Mouse (Mus musculus) hindbrain, embryonic 11.5 days (tissue): ENCODE measurements at regions not wholly inside any gene's neighbourhood (a gene's known extent, or its start where the extent isn't known, plus 50 kb on each side); places are given as distances from the start of the nearest gene placed in this dataset.

Experiments used
- ATAC-seq: fragments of 200-750 bp; cut with Nextera tagmentation; 2 replicates; pipeline ENCODE4 v1.8.0; 2017; ENCODE audit warnings: mild to moderate bottlenecking, moderate TSS enrichment, moderate library complexity; ENCODE audit not compliant: low FRiP score
- DNase-seq: peaks from one replicate; pipeline ENCODE4 v3.0.0-alpha.2; 2015; ENCODE audit warnings: low spot score
- H3K27ac ChIP-seq: fragments of 300-500 bp; sonication (generic); 2 replicates; pipeline ENCODE4 v1.5.1; 2014; ENCODE audit warnings: mild to moderate bottlenecking, low read depth, low read length
- H3K27me3 ChIP-seq: fragments of 300-500 bp; sonication (generic); 2 replicates; pipeline ENCODE4 v1.6.1; 2014; ENCODE audit warnings: mild to moderate bottlenecking, low read length, moderate library complexity, mixed read lengths; ENCODE audit not compliant: control insufficient read depth, insufficient read depth
- H3K36me3 ChIP-seq: fragments of 300-500 bp; sonication (generic); 2 replicates; pipeline ENCODE4 v1.6.1; 2014; ENCODE audit warnings: mild to moderate bottlenecking, low read length, moderate library complexity, mixed read lengths; ENCODE audit not compliant: control insufficient read depth, insufficient read depth
- H3K4me1 ChIP-seq: fragments of 300-500 bp; sonication (generic); replicated peaks from 2 replicates; pipeline ENCODE4 v1.6.1; 2014; ENCODE audit warnings: low read length, mixed read lengths; ENCODE audit not compliant: control insufficient read depth, insufficient read depth
- H3K4me2 ChIP-seq: fragments of 300-500 bp; sonication (generic); replicated peaks from 2 replicates; pipeline ENCODE4 v1.6.1; 2014; ENCODE audit warnings: mild to moderate bottlenecking, low read depth, low read length
- H3K4me3 ChIP-seq: fragments of 300-500 bp; sonication (generic); 2 replicates; pipeline ENCODE4 v1.5.1; 2014; ENCODE audit warnings: low read depth, low read length
- H3K9ac ChIP-seq: fragments of 300-500 bp; sonication (generic); 2 replicates; pipeline ENCODE4 v1.6.1; 2014; ENCODE audit warnings: low read depth, low read length
- H3K9me3 ChIP-seq: fragments of 300-500 bp; sonication (generic); 2 replicates; pipeline ENCODE4 v1.6.1; 2016; ENCODE audit warnings: low read length; ENCODE audit not compliant: control insufficient read depth
- WGBS: fragments of 180-500 bp; shearing (Covaris S2); extraction: QIAGEN DNeasy Blood & Tissue Kit; methylation state at CpG from one replicate; pipeline ENCODE4 v1.1.7; 2014; 5-methylcytosine and 5-hydroxymethylcytosine counted together

- no peak overlapping the region for H3K27ac ChIP-seq
- H3K27me3 ChIP-seq = no peaks in the 10 kb centered on the region
- H3K9ac ChIP-seq = no peak overlapping the region
- no peaks in the 10 kb centered on the region for H3K36me3 ChIP-seq
- peak; percentile 80 for DNase-seq
- no peak overlapping the region for H3K4me2 ChIP-seq
- H3K9me3 ChIP-seq = no peaks in the 10 kb centered on the region
- WGBS = 19% methylated on average over 5 of the region's 5 CpGs
- no peak overlapping the region for H3K4me3 ChIP-seq
- peak; percentile 77 for ATAC-seq
- H3K4me1 ChIP-seq = no peaks in the 10 kb centered on the region
These were observed 188.0 kb downstream of the 4933412E24Rik start for GRCm38 (mm10) chr15:59828421-59828820.

- 65% methylated on average over 14 of the region's 14 CpGs for WGBS
- ATAC-seq = no peak
- no peak for DNase-seq
These were observed 190.1 kb downstream of the 4933412E24Rik start for GRCm38 (mm10) chr15:59826164-59826950.

GRCm38 (mm10) chr15:59823921-59824320, 192.5 kb downstream of the 4933412E24Rik start:
- DNase-seq = no peak
- Histone ChIP-seq H3K9me3 (no peaks in the 10 kb centered on the region), H3K27ac (no peak overlapping the region)

More at GRCm38 (mm10) chr15:59826164-59826950, 190.1 kb downstream of the 4933412E24Rik start:
- Histone ChIP-seq H3K36me3 (no peaks in the 10 kb centered on the region), H3K27ac (no peak overlapping the region), H3K4me3 (no peak overlapping the region), H3K9ac (no peak overlapping the region), H3K9me3 (no peaks in the 10 kb centered on the region), H3K4me1 (no peaks in the 10 kb centered on the region), H3K4me2 (no peak overlapping the region), H3K27me3 (no peaks in the 10 kb centered on the region)

DNA sequence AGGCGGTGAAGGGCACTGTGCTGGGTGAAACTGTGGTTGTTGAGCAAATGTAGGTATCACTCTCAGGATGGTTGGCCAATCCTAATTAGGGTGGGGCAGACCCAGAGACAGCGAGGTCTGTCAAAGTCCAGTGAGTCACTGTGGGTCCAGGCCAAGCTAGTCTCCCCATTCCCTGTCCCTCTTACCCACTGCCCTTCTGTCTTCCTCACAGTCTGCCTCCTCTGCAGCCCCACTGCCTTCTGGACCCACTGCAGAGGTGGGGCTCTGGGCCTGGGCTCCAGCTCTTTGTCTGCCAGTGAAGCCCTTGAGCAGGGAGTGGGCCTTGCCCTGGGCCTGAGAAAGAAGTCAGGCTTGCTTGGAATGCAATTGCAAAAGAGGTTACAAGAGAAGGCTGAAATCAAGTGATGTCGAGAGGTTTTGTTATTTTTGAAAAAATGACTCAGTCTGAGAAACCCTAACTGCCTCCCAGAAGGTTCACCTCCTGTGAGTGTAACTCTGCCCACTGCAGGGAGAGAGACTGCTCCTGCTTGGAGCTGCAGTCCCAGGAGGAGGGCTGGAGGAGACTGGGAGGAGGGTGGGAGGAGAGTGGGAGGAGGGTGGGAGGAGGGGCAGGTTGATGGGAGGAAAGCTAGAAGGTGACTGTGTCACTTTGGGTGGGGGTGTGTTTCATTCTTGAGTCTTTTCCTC, 193.3 kb downstream of the 4933412E24Rik start:
- WGBS = 74% methylated on average over 3 of the region's 3 CpGs
- no peak for DNase-seq
- Histone ChIP-seq H3K27ac (no peak overlapping the region), H3K4me2 (no peak overlapping the region), H3K27me3 (no peaks in the 10 kb centered on the region), H3K4me3 (no peak overlapping the region), H3K9me3 (no peaks in the 10 kb centered on the region), H3K36me3 (no peaks in the 10 kb centered on the region), H3K9ac (no peak overlapping the region), H3K4me1 (no peaks in the 10 kb centered on the region)
- ATAC-seq = no peak

More at GRCm38 (mm10) chr15:59823921-59824320, 192.5 kb downstream of the 4933412E24Rik start:
- no peaks in the 10 kb centered on the region for H3K4me1 ChIP-seq
- ATAC-seq = no peak
- WGBS = 65% methylated on average over 2 of the region's 2 CpGs
- H3K36me3 ChIP-seq = no peaks in the 10 kb centered on the region
- H3K4me3 ChIP-seq = no peak overlapping the region
- H3K4me2 ChIP-seq = no peak overlapping the region
- no peaks in the 10 kb centered on the region for H3K27me3 ChIP-seq
- no peak overlapping the region for H3K9ac ChIP-seq

- H3K27ac ChIP-seq = no peak overlapping the region
- H3K9ac ChIP-seq = no peak overlapping the region
- no peak for ATAC-seq
- H3K4me2 ChIP-seq = no peak overlapping the region
- DNase-seq = no peak
- H3K4me3 ChIP-seq = no peak overlapping the region
- H3K27me3 ChIP-seq = no peaks in the 10 kb centered on the region
- no peaks in the 10 kb centered on the region for H3K36me3 ChIP-seq
- H3K4me1 ChIP-seq = no peaks in the 10 kb centered on the region
- no peaks in the 10 kb centered on the region for H3K9me3 ChIP-seq
- WGBS = 82% methylated on average over 10 of the region's 10 CpGs
These were observed 196.1 kb downstream of the 4933412E24Rik start for GRCm38 (mm10) chr15:59820317-59820716.

GRCm38 (mm10) chr15:59816031-59816430, 200.4 kb downstream of the 4933412E24Rik start:
- ATAC-seq (no peak), DNase-seq (no peak)
- Histone ChIP-seq H3K4me2 (no peak overlapping the region), H3K4me1 (no peaks in the 10 kb centered on the region), H3K27me3 (no peaks in the 10 kb centered on the region), H3K9ac (no peak overlapping the region), H3K9me3 (no peaks in the 10 kb centered on the region), H3K36me3 (no peaks in the 10 kb centered on the region), H3K4me3 (no peak overlapping the region), H3K27ac (no peak overlapping the region)
- 92% methylated on average over 8 of the region's 8 CpGs for WGBS

DNA sequence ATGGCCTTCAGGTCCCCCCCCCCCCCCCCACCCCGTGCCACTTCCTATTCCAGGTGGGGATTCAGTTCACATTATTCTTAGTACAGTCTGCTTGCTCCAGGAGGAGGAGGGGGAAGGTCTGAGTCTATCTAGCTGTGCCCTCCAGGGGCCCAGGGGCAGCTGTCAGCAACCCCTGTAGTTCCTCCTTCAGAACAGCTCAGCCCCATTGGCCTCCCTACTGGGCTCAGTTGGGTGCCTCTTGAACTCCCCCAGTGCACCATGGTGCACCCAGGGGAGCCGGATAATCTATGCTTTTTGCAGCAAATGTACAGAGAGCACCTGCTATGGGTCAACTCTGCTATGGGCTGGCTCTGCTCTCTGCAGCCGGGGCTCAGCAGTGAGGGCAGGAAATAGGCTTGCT, 204.8 kb downstream of the 4933412E24Rik start:
- 38% methylated on average over 3 of the region's 3 CpGs for WGBS

GRCm38 (mm10) chr15:59809361-59809760, 207.1 kb downstream of the 4933412E24Rik start:
- Histone ChIP-seq H3K4me2 (no peak overlapping the region), H3K4me3 (no peak overlapping the region), H3K4me1 (no peaks in the 10 kb centered on the region), H3K36me3 (no peaks in the 10 kb centered on the region), H3K9me3 (no peaks in the 10 kb centered on the region), H3K27ac (no peak overlapping the region), H3K9ac (no peak overlapping the region), H3K27me3 (no peaks in the 10 kb centered on the region)
- no peak for DNase-seq
- 89% methylated on average over 6 of the region's 6 CpGs for WGBS
- ATAC-seq = no peak

More for the DNA sequence above, 204.8 kb downstream of the 4933412E24Rik start:
- ATAC-seq = no peak
- Histone ChIP-seq H3K4me3 (no peak overlapping the region), H3K27ac (no peak overlapping the region), H3K4me1 (no peaks in the 10 kb centered on the region), H3K27me3 (no peaks in the 10 kb centered on the region), H3K36me3 (no peaks in the 10 kb centered on the region), H3K9ac (no peak overlapping the region), H3K9me3 (no peaks in the 10 kb centered on the region), H3K4me2 (no peak overlapping the region)
- no peak for DNase-seq

DNA sequence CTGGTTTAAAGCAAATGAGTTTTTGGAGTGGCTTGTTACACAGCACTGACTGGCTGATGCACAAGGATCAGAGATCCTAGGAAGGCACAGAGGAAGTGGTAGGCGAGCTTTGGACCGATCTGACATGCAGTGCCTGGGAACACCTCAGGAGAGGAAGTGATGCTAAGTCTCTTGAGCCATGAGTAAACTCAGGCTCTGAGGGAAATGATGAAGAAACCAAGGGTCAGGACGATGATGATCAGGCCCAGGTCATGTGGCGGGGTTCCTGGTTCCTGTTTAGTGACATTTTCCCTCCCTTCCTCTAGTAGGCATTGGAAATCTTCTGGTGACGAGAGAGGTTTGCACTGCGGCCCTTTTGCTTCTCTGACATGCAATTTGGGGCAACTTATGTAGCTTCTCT, 208.7 kb downstream of the 4933412E24Rik start:
- Histone ChIP-seq H3K9ac (no peak overlapping the region), H3K4me3 (no peak overlapping the region), H3K4me1 (no peaks in the 10 kb centered on the region), H3K9me3 (no peaks in the 10 kb centered on the region), H3K27me3 (no peaks in the 10 kb centered on the region), H3K4me2 (no peak overlapping the region), H3K27ac (no peak overlapping the region), H3K36me3 (no peaks in the 10 kb centered on the region)
- WGBS = 90% methylated on average over 6 of the region's 6 CpGs
- ATAC-seq (no peak), DNase-seq (no peak)
